Mouse (Mus musculus): ENCODE measurements around the gene Nusap1. TPM values are rescaled to one million over a fixed set of nuclear protein-coding genes. Genes with fewer than 3 reads are reported as not detected.
"Not testable (repeated sequence)": the region's sequence is repeated elsewhere in the genome, so short reads cannot be mapped to it uniquely, and the experiment has no call there.

The Nusap1 gene
- total and polyA plus RNA-seq, 2 experiments from 2014 or later: 13.5 to 26.8 TPM

GRCm38 (mm10) chr2:119605361-119605973 is 12.6 kb upstream of the Nusap1 start:
- no peaks in the 10 kb centered on the region for H3K9me3 ChIP-seq (replicated peaks; ENCODE audit: control insufficient read depth, low read length)
- no peak for ATAC-seq (ENCODE audit: insufficient read depth, low read depth)
- no peak overlapping the region for H3K9ac ChIP-seq (replicated peaks; ENCODE audit: low read depth, low read length)
- H3K4me2 ChIP-seq (ENCODE audit: low read depth, low read length): no peak overlapping the region
- no peaks in the 10 kb centered on the region for H3K27me3 ChIP-seq (ENCODE audit: control insufficient read depth, insufficient read depth, low read length)
- no peak for TF ChIP-seq EP300 (IDR thresholded peaks at IDR 0.05; ENCODE audit: low read depth)
- no peak for TF ChIP-seq CTCF (IDR thresholded peaks at IDR 0.05; ENCODE audit: low read depth)
- H3K4me3 ChIP-seq (ENCODE audit: low read depth, low read length): no peak overlapping the region
- 82% methylated on average over 6 of the region's 6 CpGs for WGBS
- no peak for DNase-seq (ENCODE audit: low spot score)
- peaks cover 63% of the 10 kb centered on the region for H3K36me3 ChIP-seq (replicated peaks; ENCODE audit: control insufficient read depth, insufficient read depth, low read length)
- H3K4me1 ChIP-seq (ENCODE audit: control insufficient read depth, insufficient read depth): peaks cover 21% of the 10 kb centered on the region
- H3K27ac ChIP-seq (ENCODE audit: low read depth): no peak overlapping the region

- no peak overlapping the region for H3K27ac ChIP-seq (ENCODE audit: low read depth)
- TF ChIP-seq EP300 (IDR thresholded peaks at IDR 0.05; ENCODE audit: low read depth) (no peak), CTCF (IDR thresholded peaks at IDR 0.05; ENCODE audit: low read depth) (peak; percentile 25; the same call in 1 of the 2 replicates)
- no peak overlapping the region for H3K4me2 ChIP-seq (ENCODE audit: low read depth, low read length)
- H3K9me3 ChIP-seq (replicated peaks; ENCODE audit: control insufficient read depth, low read length): no peaks in the 10 kb centered on the region
- WGBS: 68% methylated on average over 4 of the region's 4 CpGs
- H3K4me3 ChIP-seq (ENCODE audit: low read depth, low read length): no peak overlapping the region
- no peaks in the 10 kb centered on the region for H3K27me3 ChIP-seq (ENCODE audit: control insufficient read depth, insufficient read depth, low read length)
- peaks cover 11% of the 10 kb centered on the region; the same call in 1 of the 2 replicates for H3K4me1 ChIP-seq (ENCODE audit: control insufficient read depth, insufficient read depth)
- no peak for ATAC-seq (ENCODE audit: insufficient read depth, low read depth)
- peaks cover 50% of the 10 kb centered on the region for H3K36me3 ChIP-seq (replicated peaks; ENCODE audit: control insufficient read depth, insufficient read depth, low read length)
- no peak for DNase-seq (ENCODE audit: low spot score)
- no peak overlapping the region for H3K9ac ChIP-seq (replicated peaks; ENCODE audit: low read depth, low read length)
Measured at GRCm38 (mm10) chr2:119607023-119607422, 11.1 kb upstream of the Nusap1 start.

GRCm38 (mm10) chr2:119617841-119618198 is 278 bp upstream of the Nusap1 start:
- DNase-seq (ENCODE audit: low spot score) (no peak), ATAC-seq (ENCODE audit: insufficient read depth, low read depth) (peak; percentile 52)
- TF ChIP-seq CTCF (IDR thresholded peaks at IDR 0.05; ENCODE audit: low read depth): no peak
- TF ChIP-seq EP300 (IDR thresholded peaks at IDR 0.05; ENCODE audit: low read depth): no peak
- H3K27me3 ChIP-seq (ENCODE audit: control insufficient read depth, insufficient read depth, low read length): no peaks in the 10 kb centered on the region
- H3K4me2 ChIP-seq (ENCODE audit: low read depth, low read length): peak overlapping the region; percentile 83
- under 1% methylated on average over 13 of the region's 13 CpGs for WGBS
- no peaks in the 10 kb centered on the region for H3K36me3 ChIP-seq (replicated peaks; ENCODE audit: control insufficient read depth, insufficient read depth, low read length)
- H3K4me1 ChIP-seq (ENCODE audit: control insufficient read depth, insufficient read depth): peaks cover 9% of the 10 kb centered on the region; the same call in 1 of the 2 replicates
- H3K9ac ChIP-seq (replicated peaks; ENCODE audit: low read depth, low read length): peak overlapping the region; percentile 71
- H3K27ac ChIP-seq (ENCODE audit: low read depth): peak overlapping the region; percentile 59; the same call in 1 of the 2 replicates
- H3K9me3 ChIP-seq (replicated peaks; ENCODE audit: control insufficient read depth, low read length): no peaks in the 10 kb centered on the region
- H3K4me3 ChIP-seq (ENCODE audit: low read depth, low read length): peak overlapping the region; percentile 85

GRCm38 (mm10) chr2:119619002-119619401 is 904 bp downstream of the Nusap1 start:
- not testable (repeated sequence) for DNase-seq (ENCODE audit: low spot score); ATAC-seq (ENCODE audit: insufficient read depth, low read depth); H3K4me1 ChIP-seq (ENCODE audit: control insufficient read depth, insufficient read depth); H3K27me3 ChIP-seq (ENCODE audit: control insufficient read depth, insufficient read depth, low read length); H3K36me3 ChIP-seq (replicated peaks; ENCODE audit: control insufficient read depth, insufficient read depth, low read length); H3K9me3 ChIP-seq (replicated peaks; ENCODE audit: control insufficient read depth, low read length)
- Histone ChIP-seq H3K4me3 (ENCODE audit: low read depth, low read length) (peak overlapping the region; percentile 85), H3K9ac (replicated peaks; ENCODE audit: low read depth, low read length) (peak overlapping the region; percentile 62), H3K27ac (ENCODE audit: low read depth) (peak overlapping the region; percentile 53), H3K4me2 (ENCODE audit: low read depth, low read length) (peak overlapping the region; percentile 94)
- WGBS: 8% methylated on average over 6 of the region's 6 CpGs

- Histone ChIP-seq H3K27me3 (ENCODE audit: control insufficient read depth, insufficient read depth, low read length) (no peaks in the 10 kb centered on the region), H3K4me3 (ENCODE audit: low read depth, low read length) (0 out of 2 replicates have a peak overlapping the region, but pooled peaks have one; percentile 2), H3K4me2 (ENCODE audit: low read depth, low read length) (peak overlapping the region; percentile 9; the same call in 1 of the 2 replicates), H3K4me1 (ENCODE audit: control insufficient read depth, insufficient read depth) (peaks cover 9% of the 10 kb centered on the region; the same call in 1 of the 2 replicates), H3K9me3 (replicated peaks; ENCODE audit: control insufficient read depth, low read length) (no peaks in the 10 kb centered on the region), H3K27ac (ENCODE audit: low read depth) (no peak overlapping the region), H3K9ac (replicated peaks; ENCODE audit: low read depth, low read length) (no peak overlapping the region; the same call in 1 of the 2 replicates), H3K36me3 (replicated peaks; ENCODE audit: control insufficient read depth, insufficient read depth, low read length) (peaks cover 24% of the 10 kb centered on the region)
- DNase-seq (ENCODE audit: low spot score): no peak
- no peak for TF ChIP-seq EP300 (IDR thresholded peaks at IDR 0.05; ENCODE audit: low read depth)
- TF ChIP-seq CTCF (IDR thresholded peaks at IDR 0.05; ENCODE audit: low read depth): no peak
- 94% methylated on average over 2 of the region's 2 CpGs for WGBS
- ATAC-seq (ENCODE audit: insufficient read depth, low read depth): no peak
Measured at GRCm38 (mm10) chr2:119621302-119621701, 3.2 kb downstream of the Nusap1 start.

- ATAC-seq (ENCODE audit: insufficient read depth, low read depth): no peak
- 84% methylated on average over 1 of the region's 1 CpGs for WGBS
- Histone ChIP-seq H3K27me3 (ENCODE audit: control insufficient read depth, insufficient read depth, low read length) (no peaks in the 10 kb centered on the region), H3K36me3 (replicated peaks; ENCODE audit: control insufficient read depth, insufficient read depth, low read length) (peaks cover 91% of the 10 kb centered on the region), H3K27ac (ENCODE audit: low read depth) (no peak overlapping the region), H3K4me3 (ENCODE audit: low read depth, low read length) (no peak overlapping the region), H3K4me2 (ENCODE audit: low read depth, low read length) (no peak overlapping the region), H3K4me1 (ENCODE audit: control insufficient read depth, insufficient read depth) (no peaks in the 10 kb centered on the region), H3K9ac (replicated peaks; ENCODE audit: low read depth, low read length) (no peak overlapping the region), H3K9me3 (replicated peaks; ENCODE audit: control insufficient read depth, low read length) (no peaks in the 10 kb centered on the region)
- TF ChIP-seq EP300 (IDR thresholded peaks at IDR 0.05; ENCODE audit: low read depth) (no peak), CTCF (IDR thresholded peaks at IDR 0.05; ENCODE audit: low read depth) (0 out of 2 replicates have a peak, but pooled peaks have one; percentile 0)
- no peak for DNase-seq (ENCODE audit: low spot score)
Measured at GRCm38 (mm10) chr2:119636781-119637180, 18.7 kb downstream of the Nusap1 start.

Measured in heart, postnatal 0 days (tissue).